ENCODE assay signal across 14 mouse cellular contexts in the genomic region with DNA sequence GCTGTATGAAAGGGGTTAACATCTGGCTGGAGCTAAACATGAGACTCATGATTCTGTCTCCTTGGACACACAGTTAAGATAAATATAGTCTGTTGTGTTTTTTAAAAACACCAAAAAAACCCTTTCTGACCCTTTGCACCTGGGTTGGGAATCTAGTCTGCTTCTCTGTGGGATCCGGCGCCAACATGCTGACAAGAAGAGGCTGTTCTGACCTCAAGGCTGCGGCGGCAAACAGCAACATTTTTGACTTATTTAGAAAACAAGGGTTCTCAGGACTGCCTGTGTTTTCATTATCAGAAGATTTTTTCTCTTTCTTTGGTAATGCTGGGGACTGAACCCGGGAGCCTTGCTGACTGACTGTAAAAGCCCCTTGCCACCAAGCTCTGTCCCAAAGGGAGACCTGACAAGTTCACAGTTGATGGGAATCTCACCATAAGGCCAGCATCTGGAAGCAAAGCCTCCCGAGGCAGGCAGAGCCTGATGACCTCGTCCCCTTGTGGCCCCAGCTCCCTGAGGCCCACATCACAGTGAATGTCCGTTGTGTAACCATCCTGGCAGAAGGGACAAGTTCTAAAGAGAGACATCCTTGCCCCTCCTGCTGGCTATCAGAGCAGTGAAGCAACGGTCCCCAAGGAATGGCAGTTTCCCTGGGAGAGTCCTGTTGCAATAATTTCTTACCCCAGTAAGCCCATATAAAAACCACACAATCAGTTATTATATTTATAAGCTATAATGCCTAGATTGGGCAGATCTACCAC. TPM values are rescaled to one million over a fixed set of nuclear protein-coding genes. Genes with fewer than 3 reads are reported as not detected.
DNase-seq lines count a peak whose midpoint lies in the region; ATAC-seq lines count a peak whose summit lies in the region.
"Had no signal": no experiment of that assay in that cellular context is flagged by ENCODE, and none has a peak within 500 bp of the region (broad histone marks: within the 10 kb centered on the region; RNA-seq: fewer than 3 reads in every experiment).

No protein-coding gene starts in this region.

- intact Hi-C loops in left cerebral cortex, postnatal 25 days (cut with DNase I): loop anchor here (10.0 kb wide), 1 partner anchor 299 kb away; no protein-coding TSS in a partner anchor

- DNase-seq in lung, postnatal 10 days: peak; percentile 26
- DNase-seq in lung, postnatal 25 days (ENCODE audit: low spot score): no peak
- peak; percentile 45 for DNase-seq in kidney, postnatal 10 days
- no peak for DNase-seq in left cerebral cortex, adult 8-10 months (ENCODE audit: low spot score in 2 of 2)
- no peak for DNase-seq in spleen, postnatal 4 days (ENCODE audit: low spot score in 2 of 2)
- DNase-seq in left cerebral cortex, postnatal 25 days (ENCODE audit: low spot score in 2 of 2): no peak
- DNase-seq: cerebellum, adult 8-10 months; retina, postnatal 1 day had no signal

- ATAC-seq in granulocyte monocyte progenitor cell, adult 5-6 weeks (replicated peaks; ENCODE audit: poor library complexity, severe bottlenecking): peak; percentile 30; the same call in 1 of the 2 replicates
- ATAC-seq: inflammation-experienced regulatory T-cells, adult 6 months had no signal

RNA-seq across cellular contexts. Expression of a gene that starts 16.0 kb away (rescaled TPM):
- not detected in 2 replicates for total RNA-seq in granulocyte monocyte progenitor cell, adult 5-6 weeks (2014; fragmentation: Nextera tagmentation)
- total RNA-seq in granulocyte monocyte progenitor cell, adult 5-6 weeks (2017): not detected in 2 replicates
- not detected for total RNA-seq in left cerebral cortex, adult 8-10 months (2022)
- total RNA-seq in left cerebral cortex, postnatal 25 days (2021): not detected
- total RNA-seq: adrenal gland, adult 18-20 months; ES-E14; gastrocnemius, adult 8-10 months; left cerebral cortex, adult 18-20 months had no signal

RNA-seq across cellular contexts. Expression of a gene that starts 36.0 kb away (rescaled TPM):
- total RNA-seq in granulocyte monocyte progenitor cell, adult 5-6 weeks (2014; fragmentation: Nextera tagmentation): 417 and 477 TPM in 2 replicates
- 469 and 557 TPM in 2 replicates for total RNA-seq in granulocyte monocyte progenitor cell, adult 5-6 weeks (2017)
- 100 to 1,000 TPM; 310 to 362 (median 328) TPM for total RNA-seq in left cerebral cortex, adult 8-10 months (2022)
- 100 to 1,000 TPM; 352 to 369 TPM for total RNA-seq in left cerebral cortex, postnatal 25 days (2021)

RNA-seq across cellular contexts. Expression of a gene that starts 36.8 kb away (rescaled TPM):
- total RNA-seq in granulocyte monocyte progenitor cell, adult 5-6 weeks (2014; fragmentation: Nextera tagmentation): not detected in 2 replicates
- not detected in 2 replicates for total RNA-seq in granulocyte monocyte progenitor cell, adult 5-6 weeks (2017)
- not detected for total RNA-seq in left cerebral cortex, adult 8-10 months (2022)
- total RNA-seq in left cerebral cortex, postnatal 25 days (2021): not detected
- total RNA-seq: adrenal gland, adult 18-20 months; ES-E14; gastrocnemius, adult 8-10 months; left cerebral cortex, adult 18-20 months had no signal

RNA-seq across cellular contexts. Expression of a gene that starts 59.5 kb away (rescaled TPM):
- total RNA-seq in granulocyte monocyte progenitor cell, adult 5-6 weeks (2014; fragmentation: Nextera tagmentation): not detected in 2 replicates
- not detected in 2 replicates for total RNA-seq in granulocyte monocyte progenitor cell, adult 5-6 weeks (2017)
- total RNA-seq in left cerebral cortex, adult 8-10 months (2022): not detected
- total RNA-seq in left cerebral cortex, postnatal 25 days (2021): not detected
- total RNA-seq: adrenal gland, adult 18-20 months; ES-E14; gastrocnemius, adult 8-10 months; left cerebral cortex, adult 18-20 months had no signal

Comparison
In these comparisons a context has a peak if more than half of its experiments do, and no peak if none do; other contexts are left out.
1. DNase-seq: peak in lung, postnatal 10 days (single experiment) and kidney, postnatal 10 days (single experiment); none in lung, postnatal 25 days (single experiment), left cerebral cortex, adult 8-10 months (0 of 2), spleen, postnatal 4 days (0 of 2) and left cerebral cortex, postnatal 25 days (0 of 2).